Mouse (Mus musculus) hindbrain, postnatal 0 days (tissue): ENCODE data around the gene Rassf1. TPM values are rescaled to one million over a fixed set of nuclear protein-coding genes. Genes with fewer than 3 reads are reported as not detected.

Source experiments
- ATAC-seq: fragments of 200-750 bp; cut with Nextera tagmentation; 2 replicates; pipeline ENCODE4 v1.8.0; 2017; ENCODE audit warnings: mild to moderate bottlenecking, moderate TSS enrichment, moderate library complexity
- DNase-seq: peaks from one replicate; pipeline ENCODE4 v3.0.0-alpha.2; 2015; ENCODE audit warnings: low spot score
- H3K27ac ChIP-seq: fragments of 300-500 bp; sonication (generic); 2 replicates; pipeline ENCODE4 v1.5.1; 2014; ENCODE audit warnings: mild to moderate bottlenecking
- H3K27me3 ChIP-seq: fragments of 300-500 bp; sonication (generic); 2 replicates; pipeline ENCODE4 v1.6.1; 2014; ENCODE audit warnings: low read length, mixed read lengths; ENCODE audit not compliant: insufficient read depth
- H3K36me3 ChIP-seq: fragments of 300-500 bp; sonication (generic); 2 replicates; pipeline ENCODE4 v1.6.1; 2014; ENCODE audit warnings: low read length, mixed read lengths; ENCODE audit not compliant: insufficient read depth
- H3K4me1 ChIP-seq: fragments of 300-500 bp; sonication (generic); 2 replicates; pipeline ENCODE4 v1.6.1; 2014; ENCODE audit warnings: antibody characterized with exemption, low read length, mixed read lengths; ENCODE audit not compliant: insufficient read depth
- H3K4me2 ChIP-seq: fragments of 300-500 bp; sonication (generic); 2 replicates; pipeline ENCODE4 v1.6.1; 2014; ENCODE audit warnings: low read depth, mild to moderate bottlenecking, low read length, moderate library complexity, mixed read lengths
- H3K4me3 ChIP-seq: fragments of 300-500 bp; sonication (generic); 2 replicates; pipeline ENCODE4 v1.5.1; 2014; ENCODE audit warnings: low read length
- H3K9ac ChIP-seq: fragments of 300-500 bp; sonication (generic); replicated peaks from 2 replicates; pipeline ENCODE4 v1.6.1; 2014; ENCODE audit warnings: mild to moderate bottlenecking, low read length, moderate library complexity, mixed read lengths
- H3K9me3 ChIP-seq: fragments of 300-500 bp; sonication (generic); 2 replicates; pipeline ENCODE4 v1.6.1; 2016; ENCODE audit warnings: low read length, mixed read lengths
- CTCF ChIP-seq: IDR thresholded peaks from 2 replicates; pipeline ENCODE4 v1.5.1; 2016; ENCODE audit warnings: antibody characterized with exemption, control low read depth, low read depth
- WGBS: fragments of 180-500 bp; shearing (Covaris S2); extraction: QIAGEN DNeasy Blood & Tissue Kit; methylation state at CpG from one replicate; pipeline ENCODE4 v1.1.7; 2014; 5-methylcytosine and 5-hydroxymethylcytosine counted together
- polyA plus RNA-seq: library from polyadenylated mRNA; unstranded; fragments of >200 nt; fragmentation: Nextera tagmentation; extraction: Ambion mirVana; gene quantifications from 2 replicates; pipeline ENCODE4 v1.2.1, GENCODE M21; 2015
- total RNA-seq: library from RNA; depleted of rRNA; stranded (reverse); fragments of >200 nt; gene quantifications from 2 replicates; pipeline ENCODE4 v1.2.3, GENCODE M21; 2014

Gene Rassf1
- total and polyA plus RNA-seq, 2 experiments from 2014 or later, result 17.6 to 30.3 TPM

DNA sequence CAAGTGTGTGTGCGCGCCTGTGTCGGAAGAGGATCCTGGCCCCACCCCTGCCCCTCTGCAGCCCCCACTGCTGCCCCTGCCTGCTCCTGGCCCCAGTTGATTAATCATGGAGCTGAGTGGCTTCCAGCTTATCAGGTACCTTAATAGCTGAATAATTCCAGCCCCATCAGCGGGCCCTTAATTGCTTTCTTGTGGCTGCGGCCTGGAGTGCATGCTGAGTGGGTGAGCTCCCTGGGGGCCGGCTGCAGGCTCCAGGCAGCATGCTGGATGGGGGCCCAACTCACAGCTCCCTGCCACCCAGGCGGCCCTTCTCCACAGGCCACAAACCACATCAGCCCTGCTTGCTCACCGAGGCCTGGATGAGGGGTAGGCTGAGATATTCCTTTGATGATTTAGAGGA is 39.9 kb upstream of the Rassf1 start:
- H3K4me3 ChIP-seq, result no peak overlapping the region
- WGBS, result 63% methylated on average over 8 of the region's 8 CpGs
- H3K9me3 ChIP-seq, result no peaks in the 10 kb centered on the region
- peaks cover 12% of the 10 kb centered on the region for H3K4me1 ChIP-seq
- H3K36me3 ChIP-seq, result no peaks in the 10 kb centered on the region
- H3K9ac ChIP-seq, result no peak overlapping the region
- no peaks in the 10 kb centered on the region for H3K27me3 ChIP-seq
- DNase-seq, result no peak
- H3K27ac ChIP-seq, result no peak overlapping the region
- no peak overlapping the region for H3K4me2 ChIP-seq
- no peak for ATAC-seq
- no peak for TF ChIP-seq CTCF

DNA sequence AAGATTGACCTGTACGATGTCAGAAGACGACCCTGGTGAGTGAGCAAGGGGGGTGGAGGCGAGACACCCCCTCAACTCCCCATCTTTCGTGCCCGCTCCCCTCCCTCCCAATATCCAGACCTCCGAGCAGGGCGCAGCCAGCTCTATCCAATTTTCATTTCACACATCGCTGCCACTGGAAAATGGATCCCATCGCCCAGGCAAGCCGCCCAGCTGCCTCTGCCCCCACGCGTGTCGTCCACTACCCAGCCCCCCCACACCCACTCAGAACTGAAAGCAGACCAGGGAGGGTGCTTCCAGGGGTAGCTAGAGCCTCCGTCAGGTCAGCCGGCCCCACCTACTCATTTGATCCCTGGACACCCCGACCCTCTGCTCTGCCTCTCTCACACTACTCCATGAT is 39.0 kb upstream of the Rassf1 start:
- Histone ChIP-seq H3K4me2 (no peak overlapping the region), H3K9ac (no peak overlapping the region), H3K4me3 (no peak overlapping the region), H3K27ac (no peak overlapping the region), H3K9me3 (no peaks in the 10 kb centered on the region), H3K36me3 (no peaks in the 10 kb centered on the region), H3K4me1 (peaks cover 10% of the 10 kb centered on the region), H3K27me3 (no peaks in the 10 kb centered on the region)
- DNase-seq, result peak; percentile 12
- WGBS, result 46% methylated on average over 16 of the region's 16 CpGs
- no peak for ATAC-seq
- TF ChIP-seq CTCF, result no peak

- DNase-seq (peak; percentile 93), ATAC-seq (peak; percentile 67)
- no peaks in the 10 kb centered on the region for H3K27me3 ChIP-seq
- no peak overlapping the region for H3K9ac ChIP-seq
- H3K4me1 ChIP-seq, result no peaks in the 10 kb centered on the region
- H3K4me3 ChIP-seq, result no peak overlapping the region
- TF ChIP-seq CTCF, result peak; percentile 100
- no peaks in the 10 kb centered on the region for H3K9me3 ChIP-seq
- H3K4me2 ChIP-seq, result no peak overlapping the region
- 0 out of 2 replicates have a peak, but pooled peaks cover 5% of the 10 kb centered on the region for H3K36me3 ChIP-seq
- 21% methylated on average over 14 of the region's 14 CpGs for WGBS
- no peak overlapping the region for H3K27ac ChIP-seq
These were observed 36.9 kb upstream of the Rassf1 start for GRCm38 (mm10) chr9:107514303-107514955.

DNA sequence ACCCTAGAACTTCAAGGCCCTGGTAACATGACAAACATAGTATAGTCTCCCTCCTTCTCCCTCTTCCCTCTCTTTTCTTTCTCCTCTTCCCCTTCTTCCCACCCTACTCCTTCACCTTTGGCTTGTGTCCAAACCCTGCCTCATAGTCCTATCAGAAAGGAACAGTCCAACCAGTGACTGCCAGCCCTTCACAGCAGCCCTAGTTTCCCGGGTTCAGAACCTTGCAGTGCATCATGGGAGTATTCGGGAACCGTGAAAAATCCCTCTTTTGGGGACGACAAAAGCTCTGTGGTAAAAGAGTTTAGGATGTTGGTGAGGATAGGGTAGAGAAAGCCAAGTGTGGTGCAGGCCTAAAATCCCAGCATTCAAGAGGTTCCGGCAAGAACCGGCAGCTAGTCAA is 31.0 kb upstream of the Rassf1 start:
- Histone ChIP-seq H3K27me3 (no peaks in the 10 kb centered on the region), H3K9ac (no peak overlapping the region), H3K27ac (no peak overlapping the region), H3K4me3 (no peak overlapping the region), H3K36me3 (0 out of 2 replicates have a peak, but pooled peaks cover 9% of the 10 kb centered on the region), H3K4me1 (peaks cover 3% of the 10 kb centered on the region; the same call in 1 of the 2 replicates), H3K4me2 (no peak overlapping the region), H3K9me3 (no peaks in the 10 kb centered on the region)
- DNase-seq (no peak), ATAC-seq (no peak)
- TF ChIP-seq CTCF, result no peak
- WGBS, result 26% methylated on average over 6 of the region's 6 CpGs

DNA sequence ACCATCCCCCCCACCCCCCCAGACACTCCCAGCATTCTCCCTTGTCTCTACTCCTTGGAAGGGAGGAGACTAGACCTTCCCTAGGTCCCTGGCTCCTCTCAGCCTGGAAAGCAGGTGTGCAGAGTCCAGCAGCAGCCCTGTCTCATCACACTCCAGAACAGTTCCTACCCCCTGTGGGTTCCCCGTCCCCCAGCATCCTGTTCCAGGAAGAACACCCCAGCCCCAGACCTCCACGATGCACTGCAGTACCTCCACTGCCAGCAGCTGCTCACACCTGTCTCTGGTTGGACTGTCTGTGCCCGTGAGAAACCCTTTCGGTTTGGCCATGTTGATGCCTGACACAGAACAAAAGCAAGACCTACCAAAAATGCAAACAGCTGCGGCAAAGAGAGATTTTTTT is 30.2 kb upstream of the Rassf1 start:
- peaks cover 3% of the 10 kb centered on the region for H3K4me1 ChIP-seq
- no peak overlapping the region for H3K9ac ChIP-seq
- H3K27me3 ChIP-seq, result no peaks in the 10 kb centered on the region
- H3K9me3 ChIP-seq, result no peaks in the 10 kb centered on the region
- H3K36me3 ChIP-seq, result 0 out of 2 replicates have a peak, but pooled peaks cover 9% of the 10 kb centered on the region
- H3K27ac ChIP-seq, result 0 out of 2 replicates have a peak overlapping the region, but pooled peaks have one; percentile 20
- no peak overlapping the region for H3K4me2 ChIP-seq
- DNase-seq (no peak), ATAC-seq (no peak)
- WGBS, result 64% methylated on average over 5 of the region's 5 CpGs
- no peak for TF ChIP-seq CTCF
- H3K4me3 ChIP-seq, result no peak overlapping the region

- peak overlapping the region; percentile 16; the same call in 1 of the 2 replicates for H3K4me2 ChIP-seq
- peaks cover 9% of the 10 kb centered on the region for H3K4me1 ChIP-seq
- TF ChIP-seq CTCF, result no peak
- H3K27ac ChIP-seq, result no peak overlapping the region
- 23% methylated on average over 24 of the region's 25 CpGs for WGBS
- H3K36me3 ChIP-seq, result 0 out of 2 replicates have a peak, but pooled peaks cover 9% of the 10 kb centered on the region
- H3K9ac ChIP-seq, result no peak overlapping the region
- no peak overlapping the region for H3K4me3 ChIP-seq
- ATAC-seq, result no peak
- no peaks in the 10 kb centered on the region for H3K27me3 ChIP-seq
- peak; percentile 25 for DNase-seq
- no peaks in the 10 kb centered on the region for H3K9me3 ChIP-seq
These were observed 29.5 kb upstream of the Rassf1 start for GRCm38 (mm10) chr9:107521711-107522399.

- Histone ChIP-seq H3K4me2 (no peak overlapping the region), H3K27ac (no peak overlapping the region)
These were observed 29.0 kb upstream of the Rassf1 start for GRCm38 (mm10) chr9:107522400-107522711.

More at GRCm38 (mm10) chr9:107522400-107522711, 29.0 kb upstream of the Rassf1 start:
- WGBS, result 18% methylated on average over 2 of the region's 2 CpGs
- ATAC-seq, result no peak
- no peak for TF ChIP-seq CTCF
- Histone ChIP-seq H3K4me3 (no peak overlapping the region), H3K9me3 (no peaks in the 10 kb centered on the region), H3K4me1 (peaks cover 13% of the 10 kb centered on the region), H3K27me3 (no peaks in the 10 kb centered on the region), H3K36me3 (0 out of 2 replicates have a peak, but pooled peaks cover 9% of the 10 kb centered on the region), H3K9ac (no peak overlapping the region)
- no peak for DNase-seq
